Mouse (Mus musculus) lung, embryonic 14.5 days (tissue): Measurements from ENCODE around the gene Nipa2. TPM values are rescaled to one million over a fixed set of nuclear protein-coding genes. Genes with fewer than 3 reads are reported as not detected.

ENCODE experiments used
- ATAC-seq: fragments of 200-750 bp; cut with Nextera tagmentation; 2 replicates; pipeline ENCODE4 v1.8.0; 2017; ENCODE audit warnings: mild to moderate bottlenecking, moderate TSS enrichment, moderate library complexity; ENCODE audit not compliant: insufficient read depth
- DNase-seq: peaks from one replicate; pipeline ENCODE4 v3.0.0-alpha.2; 2015
- H3K27ac ChIP-seq: fragments of 300-500 bp; sonication (generic); 2 replicates; pipeline ENCODE4 v1.5.1; 2014; ENCODE audit warnings: low read depth, mild to moderate bottlenecking, moderate library complexity
- H3K27me3 ChIP-seq: fragments of 300-500 bp; sonication (generic); 2 replicates; pipeline ENCODE4 v1.6.1; 2014; ENCODE audit warnings: low read length, control low read depth; ENCODE audit not compliant: insufficient read depth
- H3K36me3 ChIP-seq: fragments of 300-500 bp; sonication (generic); 2 replicates; pipeline ENCODE4 v1.6.1; 2014; ENCODE audit warnings: control low read depth; ENCODE audit not compliant: insufficient read depth
- H3K4me1 ChIP-seq: fragments of 300-500 bp; sonication (generic); 2 replicates; pipeline ENCODE4 v1.6.1; 2014; ENCODE audit warnings: antibody characterized with exemption, control low read depth; ENCODE audit not compliant: insufficient read depth
- H3K4me2 ChIP-seq: fragments of 300-500 bp; sonication (generic); 2 replicates; pipeline ENCODE4 v1.6.1; 2014; ENCODE audit warnings: mild to moderate bottlenecking
- H3K4me3 ChIP-seq: fragments of 300-500 bp; sonication (generic); 2 replicates; pipeline ENCODE4 v1.5.1; 2014; ENCODE audit warnings: low read depth, low read length
- H3K9ac ChIP-seq: fragments of 300-500 bp; sonication (generic); 2 replicates; pipeline ENCODE4 v1.6.1; 2014
- H3K9me3 ChIP-seq: fragments of 300-500 bp; sonication (generic); 2 replicates; pipeline ENCODE4 v1.6.1; 2016; ENCODE audit warnings: low read depth, low read length, control low read depth
- CTCF ChIP-seq: IDR thresholded peaks from 2 replicates; pipeline ENCODE4 v1.5.1; 2016; ENCODE audit warnings: antibody characterized with exemption, low read depth
- WGBS: fragments of 180-500 bp; shearing (Covaris S2); extraction: QIAGEN DNeasy Blood & Tissue Kit; methylation state at CpG from one replicate; pipeline ENCODE4 v1.1.7; 2014; 5-methylcytosine and 5-hydroxymethylcytosine counted together
- polyA plus RNA-seq: library from polyadenylated mRNA; unstranded; fragments of >200 nt; fragmentation: Nextera tagmentation; extraction: Ambion mirVana; gene quantifications from 2 replicates; pipeline ENCODE4 v1.2.1, GENCODE M21; 2014

Nipa2 gene
- polyA plus RNA-seq, 1 experiment from 2014 or later = 55.8 TPM

GRCm38 (mm10) chr7:55986526-55987214 is 24.4 kb upstream of the Nipa2 start:
- Histone ChIP-seq H3K9me3 (no peaks in the 10 kb centered on the region), H3K4me3 (no peak overlapping the region), H3K27me3 (no peaks in the 10 kb centered on the region), H3K27ac (no peak overlapping the region), H3K36me3 (no peaks in the 10 kb centered on the region), H3K9ac (no peak overlapping the region), H3K4me1 (no peaks in the 10 kb centered on the region), H3K4me2 (peak overlapping the region; percentile 35; the same call in 1 of the 2 replicates)
- ATAC-seq (peak; percentile 63), DNase-seq (peak; percentile 81)
- peak; percentile 73 for TF ChIP-seq CTCF
- 38% methylated on average over 13 of the region's 13 CpGs for WGBS

DNA sequence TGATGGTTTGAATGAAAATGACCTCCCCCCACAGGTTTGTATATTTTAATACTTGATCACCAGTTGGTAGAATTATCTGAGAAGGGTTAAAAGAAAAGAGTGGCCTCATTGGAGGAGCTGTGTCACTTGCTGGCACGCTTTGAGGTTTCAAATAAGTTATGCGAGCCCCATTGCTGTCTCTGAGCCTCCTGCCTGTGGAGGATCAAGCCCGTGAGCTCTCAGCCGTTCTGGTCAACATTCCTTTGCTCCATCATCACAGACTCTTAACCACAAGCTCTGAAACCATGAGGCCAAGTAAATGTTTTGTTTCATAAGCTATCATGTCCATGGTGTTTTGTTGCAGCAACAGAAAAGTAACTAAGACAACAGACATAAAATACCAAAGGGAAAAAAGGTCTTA is 22.5 kb upstream of the Nipa2 start:
- H3K27me3 ChIP-seq = no peaks in the 10 kb centered on the region
- ATAC-seq = no peak

DNA sequence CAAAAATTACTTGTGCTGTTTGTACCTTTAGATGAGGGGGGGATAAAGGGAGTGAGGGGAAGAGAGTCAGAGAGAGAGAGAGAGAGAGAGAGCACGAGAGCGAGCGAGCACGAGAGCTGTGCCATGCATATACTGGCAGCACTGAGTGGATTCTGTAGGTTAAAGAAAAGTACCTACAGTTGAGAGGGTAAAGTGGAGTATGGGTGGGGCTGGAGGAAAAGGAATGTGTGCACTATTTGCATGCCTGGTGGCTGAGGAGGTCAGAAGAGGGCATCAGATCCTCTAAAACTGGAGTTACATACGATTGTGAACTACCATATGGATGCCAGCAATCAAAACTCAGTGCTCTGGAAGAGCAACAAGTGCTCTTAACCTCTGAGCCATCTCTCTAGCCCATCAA is 20.8 kb upstream of the Nipa2 start:
- Histone ChIP-seq H3K4me3 (no peak overlapping the region), H3K9ac (no peak overlapping the region), H3K27me3 (no peaks in the 10 kb centered on the region), H3K4me1 (no peaks in the 10 kb centered on the region), H3K4me2 (no peak overlapping the region), H3K27ac (no peak overlapping the region), H3K9me3 (no peaks in the 10 kb centered on the region), H3K36me3 (peaks cover 8% of the 10 kb centered on the region; the same call in 1 of the 2 replicates)
- ATAC-seq (no peak), DNase-seq (no peak)
- TF ChIP-seq CTCF = no peak
- WGBS = 70% methylated on average over 5 of the region's 5 CpGs

More for the DNA sequence above, 22.5 kb upstream of the Nipa2 start:
- Histone ChIP-seq H3K36me3 (0 out of 2 replicates have a peak, but pooled peaks cover 5% of the 10 kb centered on the region), H3K9me3 (no peaks in the 10 kb centered on the region), H3K4me3 (no peak overlapping the region), H3K4me1 (no peaks in the 10 kb centered on the region), H3K27ac (no peak overlapping the region), H3K9ac (no peak overlapping the region), H3K4me2 (no peak overlapping the region)
- DNase-seq = no peak
- 68% methylated on average over 4 of the region's 4 CpGs for WGBS
- TF ChIP-seq CTCF = no peak

- no peaks in the 10 kb centered on the region for H3K4me1 ChIP-seq
- no peak overlapping the region for H3K4me3 ChIP-seq
- H3K27ac ChIP-seq = no peak overlapping the region
- no peaks in the 10 kb centered on the region for H3K9me3 ChIP-seq
- no peak for TF ChIP-seq CTCF
- 86% methylated on average over 10 of the region's 10 CpGs for WGBS
- DNase-seq (no peak), ATAC-seq (no peak)
- H3K4me2 ChIP-seq = no peak overlapping the region
- H3K36me3 ChIP-seq = peaks cover 8% of the 10 kb centered on the region; the same call in 1 of the 2 replicates
- no peak overlapping the region for H3K9ac ChIP-seq
- no peaks in the 10 kb centered on the region for H3K27me3 ChIP-seq
Observed at GRCm38 (mm10) chr7:55982010-55982700, 19.9 kb upstream of the Nipa2 start.

DNA sequence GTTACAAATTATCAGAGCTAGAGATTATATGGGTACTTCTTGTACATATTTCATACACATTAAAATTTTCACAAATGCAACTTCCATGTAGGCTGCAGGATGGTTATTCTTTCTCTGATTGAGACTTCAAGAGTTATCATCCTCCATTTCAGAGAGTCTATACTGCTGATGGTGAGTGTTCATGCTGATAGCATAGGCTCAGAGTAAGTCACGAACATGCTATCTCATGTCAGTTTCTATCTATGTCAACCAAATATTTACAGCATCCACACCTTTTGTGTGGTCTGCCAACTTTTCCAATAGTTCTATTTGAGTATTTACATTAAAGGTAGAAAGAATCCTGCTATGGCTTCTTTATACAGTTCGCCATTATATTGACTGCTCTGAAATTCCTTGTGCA is 19.2 kb upstream of the Nipa2 start:
- ATAC-seq (no peak), DNase-seq (no peak)
- no peak for TF ChIP-seq CTCF
- Histone ChIP-seq H3K27ac (no peak overlapping the region), H3K4me2 (no peak overlapping the region), H3K9me3 (no peaks in the 10 kb centered on the region), H3K27me3 (no peaks in the 10 kb centered on the region), H3K4me3 (no peak overlapping the region), H3K4me1 (no peaks in the 10 kb centered on the region), H3K9ac (no peak overlapping the region), H3K36me3 (peaks cover 8% of the 10 kb centered on the region; the same call in 1 of the 2 replicates)
- WGBS = 91% methylated on average over 2 of the region's 2 CpGs

DNA sequence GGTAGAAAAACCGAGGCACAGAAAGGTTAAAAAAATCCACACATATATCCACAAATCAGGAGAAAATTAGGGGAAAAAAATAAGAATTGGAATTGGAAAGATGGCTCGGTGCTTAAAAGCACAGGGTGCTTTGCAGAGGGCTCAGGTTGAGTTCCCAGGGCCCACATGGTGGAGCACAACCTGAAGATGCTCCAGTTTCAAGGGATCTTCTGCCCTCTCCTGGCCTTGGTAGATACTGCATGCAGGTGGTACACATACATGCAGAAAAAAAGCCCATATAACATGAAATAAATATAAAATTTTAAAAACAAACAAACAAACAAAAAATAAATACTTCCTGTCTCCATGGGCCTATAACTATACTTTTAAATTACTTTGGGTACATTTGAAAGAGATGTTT is 12.2 kb upstream of the Nipa2 start:
- H3K36me3 ChIP-seq = peaks cover under 1% of the 10 kb centered on the region; the same call in 1 of the 2 replicates
- no peak overlapping the region for H3K4me3 ChIP-seq
- TF ChIP-seq CTCF = 0 out of 2 replicates have a peak, but pooled peaks have one; percentile 9
- no peaks in the 10 kb centered on the region for H3K27me3 ChIP-seq
- no peak overlapping the region for H3K9ac ChIP-seq
- ATAC-seq = no peak
- WGBS = 96% methylated on average over 2 of the region's 2 CpGs
- no peaks in the 10 kb centered on the region for H3K9me3 ChIP-seq
- no peak overlapping the region for H3K4me2 ChIP-seq
- H3K27ac ChIP-seq = no peak overlapping the region
- no peak for DNase-seq
- H3K4me1 ChIP-seq = no peaks in the 10 kb centered on the region

GRCm38 (mm10) chr7:55969415-55969814 is 7.1 kb upstream of the Nipa2 start:
- H3K27ac ChIP-seq = no peak overlapping the region
- DNase-seq (no peak), ATAC-seq (no peak)
- no peaks in the 10 kb centered on the region for H3K9me3 ChIP-seq
- H3K4me3 ChIP-seq = no peak overlapping the region
- H3K4me2 ChIP-seq = no peak overlapping the region
- no peak for TF ChIP-seq CTCF
- no peaks in the 10 kb centered on the region for H3K4me1 ChIP-seq
- WGBS = 73% methylated on average over 1 of the region's 1 CpGs
- H3K9ac ChIP-seq = no peak overlapping the region
- no peaks in the 10 kb centered on the region for H3K36me3 ChIP-seq
- no peaks in the 10 kb centered on the region for H3K27me3 ChIP-seq
